Mouse (Mus musculus) bone marrow macrophage, adult 2 months (primary cell): ENCODE results near the gene She.

Experiments
- CTCF ChIP-seq: IDR thresholded peaks from 2 replicates; pipeline ENCODE4 v1.5.1; 2012; ENCODE audit warnings: low read depth, mild to moderate bottlenecking, low read length, moderate library complexity
- POLR2A ChIP-seq: IDR thresholded peaks from 2 replicates; pipeline ENCODE4 v1.6.1; 2012; ENCODE audit warnings: mild to moderate bottlenecking, low read depth, low read length, borderline replicate concordance

DNA sequence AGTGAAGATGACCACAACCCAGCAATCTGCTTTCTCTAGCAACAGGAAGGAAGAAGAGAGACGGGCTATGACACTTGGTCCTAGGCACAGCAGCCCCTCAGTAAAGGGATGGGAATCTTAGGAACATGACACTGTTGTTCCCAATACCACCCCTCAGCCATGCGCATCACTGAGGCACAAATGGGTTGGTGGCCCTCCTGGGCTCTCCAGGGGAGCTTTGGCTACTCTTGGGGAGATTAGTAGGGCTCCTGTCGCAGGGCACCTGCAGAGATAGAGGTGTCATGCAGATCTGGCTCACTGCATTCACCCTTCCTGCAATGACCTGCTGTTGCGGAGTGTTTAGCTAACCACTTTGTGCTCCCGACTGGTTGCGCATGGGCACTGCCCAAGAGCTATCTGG lies 44.9 kb upstream of the She start:
- TF ChIP-seq CTCF = no peak
- no peak for TF ChIP-seq POLR2A
